In the genomic region with DNA sequence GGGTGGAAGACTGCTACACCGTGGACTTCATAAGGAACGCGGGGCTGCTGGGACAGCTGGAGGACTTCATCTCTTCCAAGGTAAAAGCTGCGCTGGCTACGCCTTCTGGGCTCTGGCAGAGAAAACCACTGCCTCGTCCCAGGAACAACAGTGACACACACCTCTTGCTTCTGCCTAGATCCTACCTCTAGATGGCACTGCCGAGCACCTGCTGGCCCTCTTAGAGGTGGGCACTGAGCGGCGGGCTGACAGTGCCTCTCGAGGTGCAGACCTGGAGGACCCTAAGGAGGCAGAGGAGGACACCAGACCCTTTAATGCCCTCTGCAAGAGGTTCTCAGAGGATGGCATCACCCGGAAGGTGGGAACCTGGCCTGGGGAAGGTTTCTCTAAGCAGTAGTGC, we compare ENCODE assay signal across 8 mouse cellular contexts. TPM values are rescaled to one million over a fixed set of nuclear protein-coding genes. Genes with fewer than 3 reads are reported as not detected.
DNase-seq lines count a peak whose midpoint lies in the region; ATAC-seq and TF ChIP-seq lines count a peak whose summit lies in the region.

No protein-coding gene starts in this region.

- no peak overlapping the region for H3K4me2 ChIP-seq in heart, embryonic 15.5 days

- TF ChIP-seq POLR2A in bone marrow, adult 2 months (IDR thresholded peaks at IDR 0.05; ENCODE audit: borderline replicate concordance, control insufficient read depth, low read depth, low read length) = no peak
- TF ChIP-seq POLR2A in liver, adult 2 months (IDR thresholded peaks at IDR 0.05; ENCODE audit: extremely low read depth, insufficient read depth, low read length) = no peak

- TF ChIP-seq CTCF in bone marrow, adult 2 months (IDR thresholded peaks at IDR 0.05; ENCODE audit: control insufficient read depth, insufficient read depth, low read length) = peak; percentile 65
- peak; percentile 63 for TF ChIP-seq CTCF in liver, adult 2 months (IDR thresholded peaks at IDR 0.05; ENCODE audit: low read depth, low read length)

- no peak for DNase-seq in heart, postnatal 25 days (ENCODE audit: low spot score)
- DNase-seq in CD4-positive helper T cell, adult 2 months (ENCODE audit: low read depth, low spot score) = peak; percentile 29
- no peak for DNase-seq in liver, adult 2 months (ENCODE audit: extremely low read depth, low read depth, low spot score)
- peak; percentile 36 to 41 for DNase-seq in natural killer cell, adult 2 months (ENCODE audit: low spot score in 2 of 2)

- H3K9me3 ChIP-seq in heart, embryonic 15.5 days (replicated peaks) = no peaks in the 10 kb centered on the region

- no peaks in the 10 kb centered on the region for H3K79me2 ChIP-seq in liver, adult 2 months (ENCODE audit: control insufficient read depth, insufficient read depth, low read length)

- no peak overlapping the region for H3K27ac ChIP-seq in heart, embryonic 15.5 days
- H3K27ac ChIP-seq in bone marrow, adult 2 months (ENCODE audit: control insufficient read depth, insufficient read depth, low read depth, low read length, poor library complexity) = no peak overlapping the region
- H3K27ac ChIP-seq in liver, adult 2 months (replicated peaks; ENCODE audit: insufficient read depth, low read depth, low read length) = no peak overlapping the region

- intact Hi-C loops in heart, postnatal 25 days (cut with DNase I) = no loop called here

- H3K9ac ChIP-seq in heart, embryonic 15.5 days = no peak overlapping the region
- H3K9ac ChIP-seq in liver, adult 2 months (ENCODE audit: low read depth, low read length) = no peak overlapping the region

- no peak overlapping the region for H3K4me3 ChIP-seq in heart, embryonic 15.5 days
- H3K4me3 ChIP-seq in bone marrow, adult 2 months (replicated peaks; ENCODE audit: control insufficient read depth, low read depth, low read length) = no peak overlapping the region
- H3K4me3 ChIP-seq in liver, adult 2 months (ENCODE audit: insufficient read depth, low read depth, low read length) = no peak overlapping the region

- H3K27me3 ChIP-seq in heart, embryonic 15.5 days = peaks cover 4% of the 10 kb centered on the region
- H3K27me3 ChIP-seq in liver, adult 2 months (ENCODE audit: control insufficient read depth, insufficient read depth, low read length) = no peaks in the 10 kb centered on the region

- no peaks in the 10 kb centered on the region for H3K4me1 ChIP-seq in heart, embryonic 15.5 days (replicated peaks)
- H3K4me1 ChIP-seq in bone marrow, adult 2 months (ENCODE audit: control insufficient read depth, insufficient read depth, low read length) = no peaks in the 10 kb centered on the region
- H3K4me1 ChIP-seq in liver, adult 2 months (ENCODE audit: control insufficient read depth, insufficient read depth, low read length) = no peaks in the 10 kb centered on the region

- WGBS in heart, embryonic 15.5 days = 22% methylated on average over 11 of the region's 11 CpGs
- 25% methylated on average over 11 of the region's 11 CpGs for WGBS in bone marrow, adult 2 months
- 27% methylated on average over 11 of the region's 11 CpGs for WGBS in liver, adult 2 months

- 0 out of 2 replicates have a peak, but pooled peaks have one; percentile 19 for ATAC-seq in heart, embryonic 15.5 days (replicated peaks; ENCODE audit: insufficient number of reproducible peaks, insufficient read depth, low FRiP score, low read depth)
- ATAC-seq in hematopoietic stem cell, adult 5-6 weeks (replicated peaks in 1 of 2; ENCODE audit: insufficient read depth in 1 of 2, low FRiP score in 2 of 2, low TSS enrichment in 1 of 2, low read depth in 1 of 2, poor library complexity in 2 of 2, severe bottlenecking in 2 of 2) = peak; percentile 75 to 83
- no peak for ATAC-seq in erythroid progenitor cell, adult 5-6 weeks (replicated peaks; ENCODE audit: low FRiP score, poor library complexity, severe bottlenecking)

- no peaks in the 10 kb centered on the region for H3K36me3 ChIP-seq in heart, embryonic 15.5 days
- H3K36me3 ChIP-seq in liver, adult 2 months (ENCODE audit: control insufficient read depth, insufficient read depth, low read length) = no peaks in the 10 kb centered on the region

RNA-seq across cellular contexts. Expression of a gene that starts 12.9 kb away (rescaled TPM):
- 0.60 TPM in 1 of 2 replicates, not detected in the other for polyA plus RNA-seq in heart, embryonic 15.5 days (2015; fragmentation: Nextera tagmentation; extraction: Ambion mirVana)
- not detected for total RNA-seq in heart, postnatal 25 days (2021)
- 13.7 TPM in 1 of 2 replicates, not detected in the other for polyA plus RNA-seq in bone marrow, adult 2 months (2011; ENCODE audit: insufficient read depth, insufficient read length, low replicate concordance, missing spikeins)
- total RNA-seq in hematopoietic stem cell, adult 5-6 weeks (2017) = not detected in 2 replicates
- not detected in 2 replicates for total RNA-seq in liver, adult 2 months (2014; rRNA removed)
- not detected in 2 replicates for polyA plus RNA-seq in liver, adult 2 months (2012; rRNA removed)
- not detected in 2 replicates for total RNA-seq in erythroid progenitor cell, adult 5-6 weeks (2015; ENCODE audit: low replicate concordance)
- not detected in 2 replicates for total RNA-seq in erythroid progenitor cell, adult 5-6 weeks (2017; ENCODE audit: low replicate concordance)

RNA-seq across cellular contexts. Expression of a gene that starts 36.2 kb away (rescaled TPM):
- polyA plus RNA-seq in heart, embryonic 15.5 days (2015; fragmentation: Nextera tagmentation; extraction: Ambion mirVana) = 0.11 and 0.68 TPM in 2 replicates
- total RNA-seq in heart, postnatal 25 days (2021) = not detected
- polyA plus RNA-seq in bone marrow, adult 2 months (2011; ENCODE audit: insufficient read depth, insufficient read length, low replicate concordance, missing spikeins) = not detected in 2 replicates
- total RNA-seq in hematopoietic stem cell, adult 5-6 weeks (2017) = not detected in 2 replicates
- 0.07 and 0.09 TPM in 2 replicates for total RNA-seq in liver, adult 2 months (2014; rRNA removed)
- not detected in 2 replicates for polyA plus RNA-seq in liver, adult 2 months (2012; rRNA removed)
- not detected in 2 replicates for total RNA-seq in erythroid progenitor cell, adult 5-6 weeks (2015; ENCODE audit: low replicate concordance)
- total RNA-seq in erythroid progenitor cell, adult 5-6 weeks (2017; ENCODE audit: low replicate concordance) = not detected in 2 replicates

RNA-seq across cellular contexts. Expression of a gene that starts 47.8 kb away (rescaled TPM):
- polyA plus RNA-seq in heart, embryonic 15.5 days (2015; fragmentation: Nextera tagmentation; extraction: Ambion mirVana) = 0.57 TPM in 1 of 2 replicates, not detected in the other
- total RNA-seq in heart, postnatal 25 days (2021) = not detected
- polyA plus RNA-seq in bone marrow, adult 2 months (2011; ENCODE audit: insufficient read depth, insufficient read length, low replicate concordance, missing spikeins) = not detected in 2 replicates
- total RNA-seq in hematopoietic stem cell, adult 5-6 weeks (2017) = 1.1 TPM in 1 of 2 replicates, not detected in the other
- total RNA-seq in liver, adult 2 months (2014; rRNA removed) = not detected in 2 replicates
- polyA plus RNA-seq in liver, adult 2 months (2012; rRNA removed) = 0.07 TPM in 1 of 2 replicates, not detected in the other
- not detected in 2 replicates for total RNA-seq in erythroid progenitor cell, adult 5-6 weeks (2015; ENCODE audit: low replicate concordance)
- not detected in 2 replicates for total RNA-seq in erythroid progenitor cell, adult 5-6 weeks (2017; ENCODE audit: low replicate concordance)

Comparison
In these comparisons a context has a peak if more than half of its experiments do, and no peak if none do; other contexts are left out.
1. DNase-seq: peak in CD4-positive helper T cell, adult 2 months (single experiment) and natural killer cell, adult 2 months (2 of 2); none in heart, postnatal 25 days (single experiment) and liver, adult 2 months (single experiment).